Mouse (Mus musculus): Measurements from ENCODE around the gene Macf1. TPM values are rescaled to one million over a fixed set of nuclear protein-coding genes. Genes with fewer than 3 reads are reported as not detected.
A peak's percentile ranks its signal among the peaks of the same experiment; 100 is the strongest.
"Not testable (repeated sequence)": the region's sequence is repeated elsewhere in the genome, so short reads cannot be mapped to it uniquely, and the experiment has no call there.

Macf1 gene
- total RNA-seq, 2 experiments from 2014 or later = 337 to 347 TPM

DNA sequence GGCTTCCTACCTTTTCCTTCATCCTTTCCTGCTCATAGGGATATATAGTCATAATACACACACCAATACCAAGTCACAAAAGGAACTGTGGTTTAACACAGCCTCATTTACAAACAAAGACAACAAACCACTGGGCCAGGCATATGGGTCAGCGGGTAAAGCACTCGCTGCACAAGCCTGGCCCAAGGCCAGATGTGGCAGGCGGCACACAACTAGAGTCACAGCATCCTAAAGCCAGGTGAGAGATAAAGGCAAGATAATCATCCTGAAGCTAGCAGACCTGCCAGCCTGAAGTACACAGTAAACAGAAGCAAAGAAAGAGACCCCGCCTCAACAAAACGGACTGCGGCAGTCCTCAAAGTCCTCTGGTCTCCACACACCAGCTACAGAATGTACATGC, 40.6 kb downstream of the Macf1 start:
- DNase-seq = no peak
- intact Hi-C loops (cut with DNase I) = no loop called here

DNA sequence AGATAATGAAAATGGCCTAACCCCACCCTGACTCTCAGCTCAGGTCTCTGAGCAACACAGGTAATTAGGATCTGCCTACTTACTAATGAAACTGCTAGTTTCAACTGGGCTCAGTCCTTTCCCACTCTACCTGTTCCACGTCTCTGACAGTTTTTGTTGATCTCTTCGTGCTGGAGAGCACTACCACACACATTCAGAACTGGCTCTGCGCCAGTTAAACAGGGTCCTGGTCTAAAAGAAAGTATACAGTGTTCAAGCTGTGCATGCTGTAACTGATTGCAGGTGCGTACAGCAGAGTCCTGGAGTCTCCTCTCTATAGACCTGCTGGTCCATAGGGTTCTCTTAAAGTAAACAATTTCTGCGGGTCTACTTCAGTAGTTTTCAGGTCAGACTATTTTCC, 41.3 kb downstream of the Macf1 start:
- DNase-seq = no peak
- intact Hi-C loops (cut with DNase I) = no loop called here

DNA sequence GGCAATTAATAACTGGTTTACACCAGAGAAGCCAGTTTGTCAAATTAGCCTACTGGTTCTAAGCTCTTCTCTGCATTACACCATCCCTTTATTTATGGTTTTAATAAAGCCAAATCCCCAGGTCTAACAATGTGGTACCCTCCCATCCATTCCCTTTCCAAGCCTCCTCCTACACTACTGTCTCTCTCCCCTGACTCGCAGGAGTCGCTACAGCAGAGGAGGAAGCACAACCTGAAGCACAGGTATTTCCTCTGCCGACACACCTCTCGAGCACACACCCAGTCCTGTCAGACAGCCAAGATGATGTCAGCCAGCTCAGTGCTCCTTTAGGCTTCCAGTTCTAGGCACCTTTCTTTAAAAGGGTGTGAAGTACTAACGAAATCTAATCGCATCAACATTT, 47.0 kb downstream of the Macf1 start:
- no peak for DNase-seq
- intact Hi-C loops (cut with DNase I) = no loop called here

- intact Hi-C loops (cut with DNase I) = no loop called here
- DNase-seq = no peak
Measured at GRCm38 (mm10) chr4:123635428-123635827, 48.7 kb downstream of the Macf1 start.

DNA sequence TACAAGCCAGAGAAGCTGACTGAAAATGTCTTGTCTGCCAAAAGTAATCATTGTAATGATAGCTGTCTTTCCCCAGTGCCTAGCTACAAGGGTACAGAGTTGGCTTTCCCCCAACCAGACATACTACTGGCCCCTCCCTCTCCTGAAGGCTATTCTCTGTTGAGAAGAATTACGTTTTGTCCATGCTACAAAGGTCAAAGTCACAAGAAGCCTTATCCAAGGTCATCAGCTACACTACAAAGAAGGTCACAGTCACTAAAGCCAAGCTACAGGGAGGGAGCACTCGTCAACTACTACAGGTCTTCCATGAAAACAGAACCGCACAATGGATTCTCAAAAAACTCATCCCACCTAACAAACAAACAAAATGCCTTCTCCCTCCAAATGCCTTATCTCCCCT, 49.7 kb downstream of the Macf1 start:
- intact Hi-C loops (cut with DNase I) = no loop called here
- DNase-seq = no peak

GRCm38 (mm10) chr4:123633874-123634273, 50.3 kb downstream of the Macf1 start:
- intact Hi-C loops (cut with DNase I) = no loop called here
- DNase-seq = no peak

DNA sequence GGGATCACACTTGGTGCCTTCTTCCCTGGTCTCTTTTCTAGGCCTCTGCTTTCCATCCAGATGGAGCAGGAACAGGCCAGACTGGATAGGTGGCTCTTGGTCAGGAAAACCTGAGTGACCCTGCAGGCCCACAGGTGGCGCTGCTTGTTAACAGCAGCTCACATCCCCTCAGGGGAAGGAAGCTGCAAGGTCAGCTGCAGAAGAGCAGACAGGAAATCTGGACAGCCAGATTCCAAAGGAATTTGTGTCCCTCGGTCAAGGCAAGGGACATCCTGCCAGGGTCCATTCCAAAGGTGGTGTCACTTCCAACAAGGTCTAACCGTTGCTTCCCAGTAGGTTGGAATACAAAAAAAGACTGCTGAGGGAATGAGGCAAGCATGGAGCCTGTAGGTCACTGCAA, 50.8 kb downstream of the Macf1 start:
- peak; percentile 44 for DNase-seq
- intact Hi-C loops (cut with DNase I) = no loop called here

DNA sequence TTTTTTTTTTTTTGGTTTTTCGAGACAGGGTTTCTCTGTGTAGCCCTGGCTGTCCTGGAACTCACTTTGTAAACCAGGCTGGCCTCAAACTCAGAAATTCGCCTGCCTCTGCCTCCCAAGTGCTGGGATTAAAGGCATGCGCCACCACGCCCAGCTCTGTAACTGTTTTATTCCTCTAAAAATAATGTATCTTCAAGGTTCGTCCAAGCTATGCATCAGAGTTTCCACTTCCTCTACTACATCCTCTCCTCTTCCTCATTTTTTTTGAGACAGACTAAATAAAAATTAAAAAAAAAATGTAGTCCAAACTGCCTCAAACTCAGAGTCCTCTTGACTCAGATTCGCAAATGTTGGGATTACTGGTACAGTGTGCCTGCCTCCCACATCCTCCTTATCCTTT, 52.0 kb downstream of the Macf1 start:
- DNase-seq; intact Hi-C loops (cut with DNase I): not testable (repeated sequence)

DNA sequence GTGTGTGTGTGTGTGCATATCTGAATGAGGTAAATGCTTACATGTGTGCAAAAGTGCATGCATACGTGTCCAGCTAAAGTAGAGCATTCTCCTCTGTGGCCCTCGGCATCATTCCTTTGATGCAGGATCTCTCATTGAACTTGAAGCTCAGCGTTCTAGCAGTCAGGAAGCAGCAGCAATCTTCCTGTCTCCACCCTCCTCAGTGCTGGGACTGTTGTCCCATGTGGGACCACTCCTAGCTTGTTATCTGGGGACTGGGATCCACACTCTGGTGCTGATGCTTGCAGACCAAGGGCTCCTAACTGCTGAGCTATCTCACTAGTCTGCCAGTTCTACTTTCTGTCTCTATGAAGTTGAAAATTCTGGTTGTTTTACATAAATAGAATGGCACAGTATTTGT, 52.5 kb downstream of the Macf1 start:
- DNase-seq = no peak
- intact Hi-C loops (cut with DNase I) = no loop called here

DNA sequence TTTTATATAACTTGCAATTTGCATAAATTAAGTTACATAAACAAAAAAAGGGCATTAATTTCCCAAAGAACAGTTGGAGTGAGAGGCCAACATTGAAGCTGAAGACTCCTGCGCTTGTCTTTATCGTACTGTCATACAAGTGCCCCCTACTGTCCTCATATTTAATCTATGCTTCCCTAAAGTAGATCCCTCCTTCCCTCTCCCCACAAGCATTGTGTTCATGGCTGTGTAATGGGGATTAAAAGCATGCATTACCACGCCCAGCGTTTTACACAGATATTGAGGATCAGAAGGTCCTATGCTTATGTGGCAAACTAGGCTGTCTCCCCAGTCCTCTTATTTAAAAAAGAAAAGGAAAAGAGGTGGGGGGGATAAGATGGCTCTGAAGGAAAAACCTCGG, 56.5 kb downstream of the Macf1 start:
- no peak for DNase-seq
- intact Hi-C loops (cut with DNase I) = no loop called here

GRCm38 (mm10) chr4:123625332-123626072, 58.7 kb downstream of the Macf1 start:
- no peak for DNase-seq
- intact Hi-C loops (cut with DNase I) = no loop called here

DNA sequence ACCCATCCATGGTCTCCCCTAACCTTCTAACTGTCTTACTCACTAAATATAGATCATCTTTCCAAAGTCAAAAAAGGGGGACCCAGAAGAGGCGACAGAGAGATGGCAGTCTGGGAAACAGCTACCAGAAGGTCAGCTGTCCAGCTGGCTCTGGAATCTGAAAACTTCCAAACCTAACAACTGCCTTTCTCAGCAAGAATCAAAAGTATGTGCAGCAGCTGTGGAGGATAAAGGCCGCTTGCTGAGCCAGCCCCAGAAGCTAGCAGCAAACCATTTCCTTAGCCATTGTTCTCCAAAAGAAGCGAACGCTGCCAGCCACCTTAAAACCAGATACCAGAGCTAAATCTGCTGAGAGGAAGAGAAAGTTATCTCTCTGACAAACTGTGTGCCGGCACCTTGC, 59.7 kb downstream of the Macf1 start:
- no peak for DNase-seq
- intact Hi-C loops (cut with DNase I) = no loop called here

GRCm38 (mm10) chr4:123623742-123624151, 60.4 kb downstream of the Macf1 start:
- peak; percentile 25 for DNase-seq
- intact Hi-C loops (cut with DNase I) = no loop called here

GRCm38 (mm10) chr4:123621732-123622131, 62.4 kb downstream of the Macf1 start:
- no peak for DNase-seq
- intact Hi-C loops (cut with DNase I) = no loop called here

GRCm38 (mm10) chr4:123617727-123618389, 66.3 kb downstream of the Macf1 start:
- intact Hi-C loops (cut with DNase I) = no loop called here
- no peak for DNase-seq

- DNase-seq = no peak
- intact Hi-C loops (cut with DNase I) = no loop called here
Measured at GRCm38 (mm10) chr4:123616971-123617370, 67.2 kb downstream of the Macf1 start.

DNA sequence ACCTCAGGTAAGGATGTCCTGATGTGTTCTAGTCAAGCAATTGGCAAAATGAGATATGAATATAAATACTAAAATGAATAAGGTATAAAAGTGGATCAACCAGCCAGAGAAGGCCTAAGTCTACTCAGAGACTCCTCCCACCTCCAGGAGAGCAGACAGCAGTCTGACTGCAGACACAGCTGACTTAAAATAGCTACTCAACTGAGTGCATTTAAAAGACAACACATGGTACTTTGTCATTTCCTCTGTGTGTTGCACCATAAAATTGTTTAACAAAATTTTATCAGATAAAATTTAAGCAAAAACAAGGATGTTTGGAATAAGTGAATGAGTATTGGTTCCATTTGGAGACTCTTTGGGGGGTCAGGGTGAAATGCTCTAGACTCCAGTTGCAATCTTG, 67.7 kb downstream of the Macf1 start:
- DNase-seq = no peak
- intact Hi-C loops (cut with DNase I) = no loop called here

GRCm38 (mm10) chr4:123613309-123613947, 70.7 kb downstream of the Macf1 start:
- DNase-seq = no peak
- intact Hi-C loops (cut with DNase I) = no loop called here

DNA sequence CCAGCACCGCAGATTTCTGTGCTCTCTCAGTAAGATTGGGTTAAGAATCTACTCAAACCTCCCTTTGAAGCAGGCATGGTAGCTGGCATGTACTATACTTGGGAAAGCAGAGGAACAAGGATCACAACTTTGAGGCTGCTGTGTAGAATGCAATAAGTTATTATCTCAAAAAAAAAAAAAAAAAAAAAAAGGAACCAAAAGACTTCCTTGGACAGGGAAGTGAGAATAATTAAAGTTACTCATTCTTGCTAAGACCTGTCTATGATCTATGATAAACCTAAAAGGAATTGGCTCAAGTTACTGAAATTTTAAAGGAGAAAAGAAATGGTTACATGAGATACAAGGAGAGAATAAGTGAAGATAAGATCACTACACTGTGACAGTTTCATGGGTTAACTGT, 72.2 kb downstream of the Macf1 start:
- no peak for DNase-seq
- intact Hi-C loops (cut with DNase I) = no loop called here

- intact Hi-C loops (cut with DNase I) = no loop called here
- DNase-seq = no peak
Measured at GRCm38 (mm10) chr4:123611241-123611640, 72.9 kb downstream of the Macf1 start.

- intact Hi-C loops (cut with DNase I) = no loop called here
- DNase-seq = no peak
Measured at GRCm38 (mm10) chr4:123607174-123607573, 77.0 kb downstream of the Macf1 start.

DNA sequence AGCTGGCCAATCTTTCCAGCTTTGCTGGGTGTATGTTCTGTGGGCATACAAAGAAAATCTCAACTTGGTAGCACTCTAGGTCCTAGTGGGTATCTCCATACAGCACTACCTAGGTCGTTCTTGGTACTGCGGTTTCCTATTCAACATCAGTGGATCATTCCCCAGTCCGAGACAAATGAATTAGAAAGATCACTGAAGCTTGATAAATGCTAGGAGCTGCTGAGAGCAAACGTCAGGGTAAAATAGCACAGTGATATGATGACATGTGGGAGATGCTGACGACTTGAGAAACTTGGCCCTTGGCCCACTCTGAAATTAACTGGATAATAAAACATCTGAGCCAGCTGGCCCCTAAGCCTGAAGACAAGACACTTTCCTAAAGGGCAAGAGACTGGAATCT, 78.2 kb downstream of the Macf1 start:
- intact Hi-C loops (cut with DNase I) = no loop called here
- peak; percentile 53 for DNase-seq
